Mouse (Mus musculus): Measurements from ENCODE around the gene Dnah14. TPM values are rescaled to one million over a fixed set of nuclear protein-coding genes. Genes with fewer than 3 reads are reported as not detected.

Gene Dnah14
- polyA plus RNA-seq, 1 experiment from 2014 or later: 0.88 TPM

- no peak overlapping the region for H3K9ac ChIP-seq (ENCODE audit: low read depth, low read length)
- no peaks in the 10 kb centered on the region for H3K27me3 ChIP-seq (ENCODE audit: insufficient read depth, low read length)
- TF ChIP-seq CTCF (IDR thresholded peaks at IDR 0.05; ENCODE audit: low read depth): no peak
- 77% methylated on average over 8 of the region's 8 CpGs for WGBS
- DNase-seq (ENCODE audit: low spot score): no peak
- H3K4me3 ChIP-seq (replicated peaks; ENCODE audit: low read depth, low read length): no peak overlapping the region
- H3K27ac ChIP-seq: no peak overlapping the region
- H3K4me2 ChIP-seq (ENCODE audit: low read length): no peak overlapping the region
- H3K4me1 ChIP-seq (replicated peaks; ENCODE audit: insufficient read depth, low read length): no peaks in the 10 kb centered on the region
- no peak for ATAC-seq (replicated peaks; ENCODE audit: low FRiP score, low read depth)
- H3K9me3 ChIP-seq (replicated peaks; ENCODE audit: low read length): no peaks in the 10 kb centered on the region
- H3K36me3 ChIP-seq (ENCODE audit: insufficient read depth, low read length): no peaks in the 10 kb centered on the region
Observed at GRCm38 (mm10) chr1:181624876-181625275, 48.5 kb downstream of the Dnah14 start.

- no peak overlapping the region for H3K4me2 ChIP-seq (ENCODE audit: low read length)
- H3K9me3 ChIP-seq (replicated peaks; ENCODE audit: low read length): no peaks in the 10 kb centered on the region
- no peak overlapping the region for H3K9ac ChIP-seq (ENCODE audit: low read depth, low read length)
- TF ChIP-seq CTCF (IDR thresholded peaks at IDR 0.05; ENCODE audit: low read depth): no peak
- H3K27me3 ChIP-seq (ENCODE audit: insufficient read depth, low read length): no peaks in the 10 kb centered on the region
- no peak overlapping the region for H3K4me3 ChIP-seq (replicated peaks; ENCODE audit: low read depth, low read length)
- H3K27ac ChIP-seq: no peak overlapping the region
- ATAC-seq (replicated peaks; ENCODE audit: low FRiP score, low read depth) (no peak), DNase-seq (ENCODE audit: low spot score) (no peak)
- WGBS: 58% methylated on average over 6 of the region's 6 CpGs
- H3K4me1 ChIP-seq (replicated peaks; ENCODE audit: insufficient read depth, low read length): no peaks in the 10 kb centered on the region
- H3K36me3 ChIP-seq (ENCODE audit: insufficient read depth, low read length): no peaks in the 10 kb centered on the region
Observed at GRCm38 (mm10) chr1:181628276-181628675, 51.9 kb downstream of the Dnah14 start.

- Histone ChIP-seq H3K9ac (ENCODE audit: low read depth, low read length) (no peak overlapping the region), H3K4me2 (ENCODE audit: low read length) (no peak overlapping the region), H3K4me3 (replicated peaks; ENCODE audit: low read depth, low read length) (no peak overlapping the region), H3K9me3 (replicated peaks; ENCODE audit: low read length) (no peaks in the 10 kb centered on the region), H3K4me1 (replicated peaks; ENCODE audit: insufficient read depth, low read length) (no peaks in the 10 kb centered on the region), H3K27me3 (ENCODE audit: insufficient read depth, low read length) (no peaks in the 10 kb centered on the region), H3K27ac (no peak overlapping the region), H3K36me3 (ENCODE audit: insufficient read depth, low read length) (no peaks in the 10 kb centered on the region)
- WGBS: 75% methylated on average over 4 of the region's 4 CpGs
- TF ChIP-seq CTCF (IDR thresholded peaks at IDR 0.05; ENCODE audit: low read depth): no peak
- no peak for DNase-seq (ENCODE audit: low spot score)
- ATAC-seq (replicated peaks; ENCODE audit: low FRiP score, low read depth): no peak
Observed at GRCm38 (mm10) chr1:181631371-181631770, 55.0 kb downstream of the Dnah14 start.

- Histone ChIP-seq H3K4me3 (replicated peaks; ENCODE audit: low read depth, low read length) (no peak overlapping the region), H3K27ac (no peak overlapping the region), H3K9ac (ENCODE audit: low read depth, low read length) (no peak overlapping the region), H3K4me2 (ENCODE audit: low read length) (no peak overlapping the region), H3K27me3 (ENCODE audit: insufficient read depth, low read length) (no peaks in the 10 kb centered on the region), H3K36me3 (ENCODE audit: insufficient read depth, low read length) (no peaks in the 10 kb centered on the region), H3K9me3 (replicated peaks; ENCODE audit: low read length) (no peaks in the 10 kb centered on the region), H3K4me1 (replicated peaks; ENCODE audit: insufficient read depth, low read length) (no peaks in the 10 kb centered on the region)
- 79% methylated on average over 12 of the region's 12 CpGs for WGBS
- TF ChIP-seq CTCF (IDR thresholded peaks at IDR 0.05; ENCODE audit: low read depth): no peak
- ATAC-seq (replicated peaks; ENCODE audit: low FRiP score, low read depth) (no peak), DNase-seq (ENCODE audit: low spot score) (no peak)
Observed at GRCm38 (mm10) chr1:181637997-181638713, 61.8 kb downstream of the Dnah14 start.

GRCm38 (mm10) chr1:181640383-181640782 lies 64.0 kb downstream of the Dnah14 start:
- ATAC-seq (replicated peaks; ENCODE audit: low FRiP score, low read depth): no peak
- H3K4me3 ChIP-seq (replicated peaks; ENCODE audit: low read depth, low read length): no peak overlapping the region
- 77% methylated on average over 2 of the region's 2 CpGs for WGBS

GRCm38 (mm10) chr1:181647467-181647866 lies 71.1 kb downstream of the Dnah14 start:
- DNase-seq (ENCODE audit: low spot score): no peak
- Histone ChIP-seq H3K4me3 (replicated peaks; ENCODE audit: low read depth, low read length) (no peak overlapping the region), H3K4me2 (ENCODE audit: low read length) (no peak overlapping the region), H3K9me3 (replicated peaks; ENCODE audit: low read length) (no peaks in the 10 kb centered on the region), H3K4me1 (replicated peaks; ENCODE audit: insufficient read depth, low read length) (no peaks in the 10 kb centered on the region), H3K27me3 (ENCODE audit: insufficient read depth, low read length) (no peaks in the 10 kb centered on the region), H3K36me3 (ENCODE audit: insufficient read depth, low read length) (no peaks in the 10 kb centered on the region), H3K9ac (ENCODE audit: low read depth, low read length) (no peak overlapping the region), H3K27ac (no peak overlapping the region)
- no peak for TF ChIP-seq CTCF (IDR thresholded peaks at IDR 0.05; ENCODE audit: low read depth)
- no peak for ATAC-seq (replicated peaks; ENCODE audit: low FRiP score, low read depth)
- 52% methylated on average over 8 of the region's 8 CpGs for WGBS

More at GRCm38 (mm10) chr1:181640383-181640782, 64.0 kb downstream of the Dnah14 start:
- Histone ChIP-seq H3K27ac (no peak overlapping the region), H3K9me3 (replicated peaks; ENCODE audit: low read length) (no peaks in the 10 kb centered on the region), H3K4me2 (ENCODE audit: low read length) (no peak overlapping the region), H3K27me3 (ENCODE audit: insufficient read depth, low read length) (no peaks in the 10 kb centered on the region), H3K4me1 (replicated peaks; ENCODE audit: insufficient read depth, low read length) (no peaks in the 10 kb centered on the region), H3K9ac (ENCODE audit: low read depth, low read length) (no peak overlapping the region), H3K36me3 (ENCODE audit: insufficient read depth, low read length) (no peaks in the 10 kb centered on the region)
- no peak for DNase-seq (ENCODE audit: low spot score)
- TF ChIP-seq CTCF (IDR thresholded peaks at IDR 0.05; ENCODE audit: low read depth): no peak

DNA sequence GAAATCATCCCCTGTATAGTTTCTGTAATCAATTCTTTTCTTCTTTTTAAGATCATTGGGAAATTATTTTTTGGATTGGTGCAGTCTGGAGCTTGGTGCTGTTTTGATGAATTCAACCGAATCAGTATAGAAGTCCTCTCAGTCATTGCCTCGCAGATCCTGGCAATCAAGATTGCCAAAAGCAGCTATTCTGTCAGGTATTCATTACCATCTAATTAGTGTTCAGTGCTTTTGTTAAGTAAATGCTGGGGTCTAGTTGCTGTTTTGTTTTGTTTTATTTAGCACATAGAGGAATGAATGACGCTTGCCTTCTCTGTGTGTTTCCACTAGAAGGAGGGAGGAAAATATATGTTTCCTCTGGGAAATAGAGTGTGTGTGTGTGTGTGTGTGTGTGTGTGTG lies 77.1 kb downstream of the Dnah14 start:
- H3K27ac ChIP-seq: no peak overlapping the region
- no peaks in the 10 kb centered on the region for H3K36me3 ChIP-seq (ENCODE audit: insufficient read depth, low read length)
- ATAC-seq (replicated peaks; ENCODE audit: low FRiP score, low read depth) (no peak), DNase-seq (ENCODE audit: low spot score) (no peak)
- TF ChIP-seq CTCF (IDR thresholded peaks at IDR 0.05; ENCODE audit: low read depth): no peak
- 39% methylated on average over 3 of the region's 3 CpGs for WGBS
- H3K4me1 ChIP-seq (replicated peaks; ENCODE audit: insufficient read depth, low read length): no peaks in the 10 kb centered on the region
- no peak overlapping the region for H3K4me3 ChIP-seq (replicated peaks; ENCODE audit: low read depth, low read length)
- H3K27me3 ChIP-seq (ENCODE audit: insufficient read depth, low read length): no peaks in the 10 kb centered on the region
- no peaks in the 10 kb centered on the region for H3K9me3 ChIP-seq (replicated peaks; ENCODE audit: low read length)
- H3K9ac ChIP-seq (ENCODE audit: low read depth, low read length): no peak overlapping the region
- H3K4me2 ChIP-seq (ENCODE audit: low read length): no peak overlapping the region

Measured in kidney, postnatal 0 days (tissue).